8 mouse cellular contexts compared by ENCODE assay signal in genomic region chr1:134651851-134652398, GRCm38 (mm10). TPM values are rescaled to one million over a fixed set of nuclear protein-coding genes. Genes with fewer than 3 reads are reported as not detected.
DNase-seq lines count a peak whose midpoint lies in the region; ATAC-seq and TF ChIP-seq lines count a peak whose summit lies in the region.

No protein-coding gene starts in this region.

- H3K9ac ChIP-seq in hindbrain, embryonic 14.5 days = no peak overlapping the region

- peaks cover 4% of the 10 kb centered on the region; the same call in 1 of the 2 replicates for H3K4me1 ChIP-seq in kidney, adult 2 months (ENCODE audit: control insufficient read depth, insufficient read depth, low read length)
- H3K4me1 ChIP-seq in hindbrain, embryonic 14.5 days (replicated peaks; ENCODE audit: control insufficient read depth, insufficient read depth, low read length) = peaks cover 19% of the 10 kb centered on the region

- DNase-seq in kidney, adult 2 months = peak; percentile 72
- no peak for DNase-seq in kidney, adult 11 months
- peak; percentile 70 for DNase-seq in cerebellum, adult 11-12 months
- DNase-seq in hindbrain, embryonic 14.5 days (ENCODE audit: low spot score) = no peak
- no peak for DNase-seq in layer of hippocampus, adult 9-11 months
- no peak for DNase-seq in spleen, postnatal 36 days (ENCODE audit: low spot score in 2 of 2)
- DNase-seq in spleen, adult 12 weeks (ENCODE audit: low spot score) = no peak

- no peaks in the 10 kb centered on the region for H3K36me3 ChIP-seq in kidney, adult 2 months (ENCODE audit: control insufficient read depth, insufficient read depth, low read length)
- no peaks in the 10 kb centered on the region for H3K36me3 ChIP-seq in hindbrain, embryonic 14.5 days (replicated peaks; ENCODE audit: control insufficient read depth, insufficient read depth)

- no peak overlapping the region for H3K4me3 ChIP-seq in kidney, adult 2 months (ENCODE audit: insufficient read depth, low read depth, low read length)
- no peak overlapping the region for H3K4me3 ChIP-seq in hindbrain, embryonic 14.5 days (replicated peaks; ENCODE audit: low read length)

- no peaks in the 10 kb centered on the region for H3K9me3 ChIP-seq in hindbrain, embryonic 14.5 days (ENCODE audit: control insufficient read depth, low read length)

- ATAC-seq in hindbrain, embryonic 14.5 days (ENCODE audit: low FRiP score) = 0 out of 2 replicates have a peak, but pooled peaks have one; percentile 55
- peak; percentile 33; the same call in 1 of the 2 replicates for ATAC-seq in megakaryocyte progenitor cell, adult 5-6 weeks (replicated peaks; ENCODE audit: poor library complexity)

- 28% methylated on average over 4 of the region's 4 CpGs for whole genome bisulfite sequencing in kidney, adult 2 months
- WGBS in hindbrain, embryonic 14.5 days = 38% methylated on average over 4 of the region's 4 CpGs

- 0 out of 2 replicates have a peak, but pooled peaks cover 1% of the 10 kb centered on the region for H3K27me3 ChIP-seq in kidney, adult 2 months (replicated peaks; ENCODE audit: control insufficient read depth, insufficient read depth, low read length)
- H3K27me3 ChIP-seq in hindbrain, embryonic 14.5 days (ENCODE audit: control insufficient read depth, insufficient read depth, low read length) = peaks cover 24% of the 10 kb centered on the region

- TF ChIP-seq POLR2A in kidney, adult 2 months (IDR thresholded peaks at IDR 0.05; ENCODE audit: low read depth, low read length) = no peak

- H3K4me2 ChIP-seq in hindbrain, embryonic 14.5 days (replicated peaks) = no peak overlapping the region

- no peak for TF ChIP-seq CTCF in kidney, adult 2 months (conservative IDR thresholded peaks at IDR 0.05; ENCODE audit: insufficient read depth, insufficient read length, low read depth, low read length)

- H3K27ac ChIP-seq in kidney, adult 2 months (ENCODE audit: insufficient read depth, low read depth, low read length) = 0 out of 2 replicates have a peak overlapping the region, but pooled peaks have one; percentile 10
- peak overlapping the region; percentile 30; the same call in 1 of the 2 replicates for H3K27ac ChIP-seq in hindbrain, embryonic 14.5 days

RNA-seq across cellular contexts. Expression of gene Syt2, which starts 5.4 kb away (rescaled TPM):
- 0.10 and 1.1 TPM in 2 replicates for polyA plus RNA-seq in kidney, adult 2 months (2012; rRNA removed)
- 10.1 and 10.5 TPM in 2 replicates for polyA plus RNA-seq in hindbrain, embryonic 14.5 days (2014; fragmentation: Nextera tagmentation; extraction: Ambion mirVana)
- total RNA-seq in megakaryocyte progenitor cell, adult 5-6 weeks (2015) = 0.05 and 0.10 TPM in 2 replicates
- total RNA-seq in megakaryocyte progenitor cell, adult 5-6 weeks (2017) = not detected in 2 replicates

Comparison
In these comparisons a context has a peak if more than half of its experiments do, and no peak if none do; other contexts are left out.
1. DNase-seq: peak in kidney, adult 2 months (single experiment) and cerebellum, adult 11-12 months (single experiment); none in kidney, adult 11 months (single experiment), hindbrain, embryonic 14.5 days (single experiment), layer of hippocampus, adult 9-11 months (single experiment), spleen, postnatal 36 days (0 of 2) and spleen, adult 12 weeks (single experiment).